Mouse (Mus musculus) right cerebral cortex, postnatal 36 days (tissue): Measurements from ENCODE around the gene Barx2.
"Not testable (repeated sequence)": the region's sequence is repeated elsewhere in the genome, so short reads cannot be mapped to it uniquely, and the experiment has no call there.

Experiments used
- DNase-seq, 2 experiments: peaks; one replicate each; pipeline ENCODE4 v3.0.0; 2022; ENCODE audit warnings: low spot score in 2 of 2, mixed read lengths in 1 of 2

Barx2 gene

DNA sequence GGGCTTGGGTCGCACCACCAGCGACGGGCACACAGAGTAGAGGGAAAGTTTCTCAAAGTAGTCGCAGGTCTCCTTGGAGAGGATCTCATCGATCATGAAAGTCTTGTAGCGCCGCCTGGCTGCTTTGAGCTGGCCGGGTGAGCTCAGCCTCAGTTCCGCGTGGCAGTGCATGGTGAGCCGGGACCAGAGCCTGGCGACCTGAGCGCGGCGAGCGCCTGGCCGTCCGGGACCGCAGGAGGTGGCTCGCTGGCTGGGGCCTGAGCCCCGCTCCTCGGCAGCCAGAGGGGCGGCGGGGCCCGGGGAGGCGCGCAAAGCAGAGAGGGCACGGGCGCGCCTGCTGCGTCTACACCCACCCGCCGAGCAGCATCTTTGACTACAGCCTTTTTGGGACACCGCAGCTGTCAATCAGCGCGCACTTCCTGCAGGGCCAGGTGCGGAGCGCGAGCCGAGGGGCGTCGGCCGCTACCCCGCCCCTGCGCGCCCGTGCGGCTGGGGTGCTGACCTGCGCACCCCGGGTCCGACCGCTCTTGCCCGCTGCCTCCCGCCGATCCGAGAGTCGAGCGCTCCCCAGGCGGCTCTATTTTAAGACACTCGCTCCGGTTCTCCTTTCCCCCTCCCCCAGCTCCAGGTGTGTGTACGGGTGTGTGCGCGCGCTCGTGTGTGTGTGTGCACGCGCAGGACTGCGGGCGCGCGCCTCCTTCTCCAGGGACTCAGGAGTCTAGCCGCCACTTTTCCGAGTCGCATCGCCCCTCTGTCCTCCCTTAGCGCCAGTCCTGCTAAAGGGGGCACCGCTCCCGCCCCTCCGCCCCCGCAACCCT is at the start of gene Barx2:
Barx2 (minus strand) TSS at position 542 of the 818 bp plus-strand sequence.
- peak; percentile 62 to 77 for DNase-seq

GRCm38 (mm10) chr9:31962265-31962664 is 49.0 kb upstream of the Barx2 start:
- DNase-seq: no peak

DNA sequence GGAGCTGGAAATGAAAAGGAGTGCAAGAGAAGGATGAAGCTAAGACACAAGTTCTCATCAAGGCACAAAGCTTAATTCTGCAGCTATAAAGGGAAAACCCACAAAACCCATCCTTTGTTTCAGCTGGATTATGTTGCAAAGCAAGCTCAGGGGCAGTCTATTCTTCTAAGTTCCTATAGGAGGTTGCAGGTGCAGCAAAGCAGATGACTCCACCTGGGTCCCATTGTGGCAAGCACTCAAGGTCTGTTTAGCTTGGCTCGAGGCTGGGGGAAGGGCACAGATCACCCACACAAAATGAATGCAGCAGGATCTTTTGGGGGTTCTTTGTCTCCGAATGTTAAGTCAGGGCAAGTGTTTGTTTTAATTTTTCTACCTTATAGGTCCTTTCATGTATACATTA is 47.2 kb upstream of the Barx2 start:
- no peak for DNase-seq

GRCm38 (mm10) chr9:31958120-31958519 is 44.9 kb upstream of the Barx2 start:
- no peak for DNase-seq

GRCm38 (mm10) chr9:31950506-31950905 is 37.2 kb upstream of the Barx2 start:
- DNase-seq: no peak

DNA sequence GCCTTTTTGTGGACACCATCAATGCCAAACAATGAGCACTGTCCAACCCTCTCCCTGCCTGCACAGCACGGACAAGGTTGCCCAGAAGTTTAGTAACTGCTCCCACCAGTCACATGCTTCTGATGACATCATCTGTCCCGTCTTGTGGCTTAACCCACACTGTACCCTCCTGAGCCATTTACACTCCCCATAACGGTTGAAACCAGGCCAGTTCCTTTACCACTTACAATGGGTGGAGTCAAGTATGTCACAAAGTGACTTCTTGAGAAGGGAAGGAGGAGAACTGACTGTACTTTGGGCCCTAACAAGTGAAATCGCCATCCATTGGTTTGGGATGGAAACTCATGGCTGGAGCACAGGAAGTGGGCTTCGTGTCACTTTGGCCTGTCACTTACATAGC is 35.8 kb upstream of the Barx2 start:
- DNase-seq: no peak

GRCm38 (mm10) chr9:31947051-31947450 is 33.8 kb upstream of the Barx2 start:
- no peak for DNase-seq

DNA sequence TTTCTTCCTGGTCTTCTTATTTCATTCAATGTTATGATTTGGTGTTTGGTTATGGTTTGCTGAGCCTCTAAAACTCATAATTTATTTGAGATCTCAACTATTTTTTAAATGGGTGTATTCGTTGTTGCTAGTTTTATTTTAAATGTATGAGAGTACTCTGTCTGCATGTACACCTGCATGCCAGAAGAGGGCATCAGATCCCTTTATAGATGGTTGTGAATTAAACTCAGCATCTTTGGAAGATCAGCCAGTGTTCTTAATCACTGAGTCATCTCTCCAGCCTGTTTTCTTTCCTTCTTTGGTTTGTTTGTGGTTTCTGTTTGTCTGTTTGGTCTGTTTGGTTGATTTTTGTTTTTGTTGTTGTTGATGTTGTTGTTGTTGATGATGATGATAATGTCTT is 29.1 kb upstream of the Barx2 start:
- DNase-seq: no peak

DNA sequence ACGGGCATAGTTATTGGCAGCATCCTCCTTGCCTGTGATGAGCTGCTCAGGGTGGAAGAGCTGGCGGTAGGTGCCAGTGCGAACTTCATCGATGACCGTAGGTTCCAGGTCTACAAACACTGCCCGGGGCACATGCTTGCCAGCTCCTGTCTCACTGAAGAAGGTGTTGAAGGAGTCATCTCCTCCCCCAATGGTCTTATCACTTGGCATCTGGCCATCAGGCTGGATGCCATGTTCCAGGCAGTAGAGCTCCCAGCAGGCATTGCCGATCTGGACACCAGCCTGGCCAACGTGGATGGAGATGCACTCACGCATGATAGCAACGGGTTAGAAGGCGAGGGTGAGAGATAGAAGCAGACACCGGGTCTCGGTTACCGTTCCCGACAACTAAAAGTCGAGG is 23.2 kb upstream of the Barx2 start:
- DNase-seq: not testable (repeated sequence)

DNA sequence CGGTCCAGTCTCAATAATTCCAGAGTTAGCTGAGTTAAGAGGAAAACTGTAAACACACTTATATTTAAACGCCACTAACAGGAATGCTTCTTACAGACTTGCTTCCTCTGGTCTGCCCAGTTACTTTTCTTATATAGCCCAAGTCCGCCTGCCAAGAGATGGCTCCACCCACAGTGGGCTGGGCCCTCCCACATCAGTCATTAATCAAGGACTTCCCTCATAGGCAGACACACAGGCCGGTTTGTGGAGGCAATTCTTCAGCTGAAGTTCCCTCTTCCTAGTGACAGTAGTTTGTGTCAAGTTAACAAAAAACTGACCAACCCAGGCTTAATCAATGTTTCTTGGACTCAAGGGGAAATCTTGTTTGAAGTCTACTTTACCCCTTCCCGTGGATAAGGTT is 18.4 kb upstream of the Barx2 start:
- DNase-seq: no peak

DNA sequence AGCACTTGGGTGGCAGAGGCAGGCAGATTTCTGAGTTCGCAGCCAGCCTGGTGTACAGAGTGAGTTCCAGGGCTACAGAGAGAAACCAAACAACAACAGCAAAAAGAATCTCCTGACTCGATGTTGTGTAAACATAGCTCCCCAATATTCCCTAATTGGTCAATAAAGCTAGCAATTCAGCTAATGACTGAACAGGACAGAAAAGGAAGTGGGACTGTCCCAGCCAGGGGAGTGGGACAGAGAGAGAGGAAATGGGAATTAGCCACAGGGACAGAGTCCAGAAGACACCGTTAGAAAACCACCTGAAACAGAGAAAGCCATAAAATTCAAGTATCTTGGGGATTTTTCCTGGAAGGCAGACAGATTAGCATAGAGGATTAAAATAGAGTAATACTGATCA is 18.0 kb upstream of the Barx2 start:
- no peak for DNase-seq

DNA sequence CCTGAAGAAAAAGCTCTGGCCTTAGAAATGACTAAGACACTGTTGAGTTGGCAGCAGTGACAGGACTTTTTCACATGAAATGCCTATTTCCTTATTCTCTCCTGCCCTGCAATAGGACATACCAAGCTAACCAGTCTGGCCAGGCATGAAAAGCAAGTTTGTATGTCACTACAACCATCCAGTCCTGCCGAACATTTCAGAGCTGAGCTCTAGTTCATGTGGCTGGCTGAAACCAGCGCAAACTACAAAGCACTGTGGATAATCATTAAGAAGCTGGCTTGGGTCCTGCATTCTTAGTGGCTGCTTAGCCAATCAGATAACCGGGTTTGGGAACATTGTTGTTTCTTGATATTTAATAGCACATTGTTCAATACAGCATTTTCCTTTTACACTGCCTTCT is 13.5 kb upstream of the Barx2 start:
- no peak for DNase-seq

DNA sequence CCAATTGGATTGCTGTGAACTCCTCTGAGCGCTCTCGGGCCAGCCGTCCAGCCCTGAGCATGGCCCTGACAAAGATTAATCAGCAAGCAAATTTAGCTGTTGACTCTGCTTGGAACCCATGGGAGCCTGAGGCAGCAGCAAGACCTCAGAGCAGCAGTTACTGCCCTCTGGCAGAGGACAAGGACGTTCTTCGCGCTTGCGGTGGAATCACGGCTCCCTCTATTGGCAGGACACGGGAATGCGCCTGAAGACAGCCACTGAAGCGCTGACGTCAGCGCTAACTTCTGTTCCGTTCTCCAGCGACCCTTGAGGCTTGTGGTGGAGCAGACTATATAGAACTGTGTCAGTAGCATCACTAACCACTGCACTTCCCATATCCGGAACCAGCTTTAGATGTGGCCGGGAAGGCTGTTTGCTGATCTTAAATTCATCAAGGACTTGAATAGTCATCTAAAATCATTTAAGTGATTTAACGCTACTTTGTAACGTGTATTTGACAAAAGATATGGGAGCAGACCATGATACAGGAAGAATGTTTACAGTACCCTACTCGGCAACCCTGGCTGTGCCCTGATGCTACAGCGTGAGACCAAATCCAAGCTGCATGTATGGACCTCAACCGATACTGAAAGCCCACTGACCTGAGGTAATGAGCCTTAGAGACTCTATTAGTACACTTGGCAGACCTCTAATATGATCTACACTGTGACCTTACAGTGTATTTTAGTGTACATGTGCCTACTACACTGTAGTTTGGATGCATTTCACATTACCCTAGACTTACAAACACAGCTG is 12.8 kb upstream of the Barx2 start:
- DNase-seq: peak; percentile 53 to 62

GRCm38 (mm10) chr9:31923529-31923928 is 10.3 kb upstream of the Barx2 start:
- no peak for DNase-seq

DNA sequence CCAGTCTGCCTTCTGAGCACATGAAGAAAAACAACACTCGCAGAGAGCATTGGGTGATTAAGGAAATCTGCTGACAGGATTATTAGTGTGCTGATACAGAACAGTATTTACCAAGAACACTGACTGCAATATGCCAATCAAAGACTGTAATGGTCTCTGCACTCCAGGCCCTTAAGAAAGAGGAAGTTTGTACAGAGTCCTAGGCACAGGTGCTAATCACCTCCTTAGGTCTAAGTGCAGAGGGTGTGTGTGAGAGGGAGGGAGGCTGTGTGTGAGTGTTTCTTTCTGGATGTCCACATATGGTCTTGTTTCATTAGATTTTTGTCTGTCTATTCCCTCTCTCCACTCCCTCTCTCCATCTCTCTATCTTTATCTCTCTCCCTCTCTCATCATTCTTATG is 6.5 kb upstream of the Barx2 start:
- no peak for DNase-seq

GRCm38 (mm10) chr9:31916421-31916820 is 3.2 kb upstream of the Barx2 start:
- DNase-seq: no peak

DNA sequence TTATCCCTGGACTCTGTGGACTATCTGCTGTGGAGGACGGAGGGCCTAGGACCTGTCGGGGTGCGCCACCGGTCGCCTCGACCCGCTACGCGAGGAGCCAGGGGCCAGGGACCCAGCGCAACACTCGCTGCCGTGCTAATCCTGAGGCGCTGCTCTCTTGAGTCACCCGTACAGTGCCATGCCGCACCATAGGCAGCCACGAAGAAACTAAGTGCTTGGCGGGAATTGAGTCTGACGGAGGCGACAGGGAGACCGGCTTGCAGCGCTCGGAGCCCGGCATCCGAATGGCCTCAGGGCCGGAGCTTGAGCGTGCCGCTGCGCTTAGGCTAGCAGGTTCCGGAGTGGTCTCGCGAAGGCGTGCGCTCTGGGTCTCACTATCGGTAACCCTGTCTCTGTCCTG is 1.6 kb upstream of the Barx2 start:
- DNase-seq: peak in 1 of 2 experiments; percentile 7

- no peak for DNase-seq
Measured at GRCm38 (mm10) chr9:31913739-31914591, 703 bp upstream of the Barx2 start.

- no peak for DNase-seq
Measured at GRCm38 (mm10) chr9:31912553-31912920, 725 bp downstream of the Barx2 start.

DNA sequence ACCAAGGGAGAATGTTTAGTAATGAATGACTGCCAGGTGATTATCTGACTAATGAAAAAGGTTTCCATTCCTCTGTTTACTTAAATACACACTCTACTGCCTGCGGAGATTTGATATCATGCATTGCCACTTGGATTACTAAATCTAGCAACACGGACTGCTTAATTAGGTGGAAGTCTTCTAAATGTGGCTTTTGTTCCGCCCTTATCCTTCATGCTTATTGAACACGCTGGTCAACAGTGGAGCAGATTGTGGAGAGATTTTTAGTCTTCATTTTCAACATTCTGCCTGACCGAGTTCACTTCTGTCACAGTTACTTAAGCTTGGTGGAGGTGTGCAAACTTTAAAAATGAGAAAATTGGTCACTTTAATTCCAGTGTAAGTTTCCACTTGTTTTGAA is 3.0 kb downstream of the Barx2 start:
- DNase-seq: no peak

- DNase-seq: no peak
Measured at GRCm38 (mm10) chr9:31901781-31902180, 11.5 kb downstream of the Barx2 start.

DNA sequence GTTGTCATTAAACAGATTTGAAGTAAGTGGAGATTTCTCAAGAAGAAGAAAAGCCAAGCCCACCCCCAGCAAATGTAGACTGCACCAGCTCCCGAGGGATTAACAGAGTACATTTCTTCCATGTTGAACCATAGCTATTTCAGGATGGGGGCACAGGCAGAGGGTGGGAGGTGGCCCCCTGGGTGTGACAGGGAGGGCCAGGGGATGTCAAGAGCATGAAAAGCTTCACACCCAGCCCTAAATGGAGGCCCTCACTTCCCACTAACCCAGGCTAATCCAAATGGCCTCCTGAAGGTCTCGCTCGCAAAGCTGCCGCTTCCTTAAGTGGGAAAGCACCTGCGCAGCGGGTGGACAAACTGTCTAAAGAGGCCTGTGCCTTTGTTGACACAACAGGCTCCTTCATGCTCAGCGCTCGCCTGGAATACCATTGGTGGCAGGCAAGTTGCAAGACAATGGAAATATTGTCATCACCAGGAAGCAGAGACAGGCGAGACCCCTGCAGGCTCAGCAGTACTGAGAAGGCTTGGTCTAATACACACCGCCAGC is 18.4 kb downstream of the Barx2 start:
- no peak for DNase-seq
